Mouse (Mus musculus) stomach, embryonic 16.5 days (tissue): ENCODE measurements around the gene Cgnl1. TPM values are rescaled to one million over a fixed set of nuclear protein-coding genes. Genes with fewer than 3 reads are reported as not detected.
"Not testable (repeated sequence)": the region's sequence is repeated elsewhere in the genome, so short reads cannot be mapped to it uniquely, and the experiment has no call there.

Experiments
- ATAC-seq: fragments of 200-750 bp; cut with Nextera tagmentation; 2 replicates; pipeline ENCODE4 v1.8.0; 2017; ENCODE audit warnings: moderate number of reproducible peaks, moderate TSS enrichment; ENCODE audit not compliant: insufficient read depth, low FRiP score
- H3K27ac ChIP-seq: fragments of 300-500 bp; sonication (generic); 2 replicates; pipeline ENCODE4 v1.5.1; 2014; ENCODE audit warnings: low read length
- H3K27me3 ChIP-seq: fragments of 300-500 bp; sonication (generic); 2 replicates; pipeline ENCODE4 v1.6.1; 2014; ENCODE audit warnings: low read length, control low read depth, mixed read lengths; ENCODE audit not compliant: control insufficient read depth, insufficient read depth
- H3K36me3 ChIP-seq: fragments of 300-500 bp; sonication (generic); 2 replicates; pipeline ENCODE4 v1.6.1; 2014; ENCODE audit warnings: low read length; ENCODE audit not compliant: control insufficient read depth, insufficient read depth
- H3K4me1 ChIP-seq: fragments of 300-500 bp; sonication (generic); 2 replicates; pipeline ENCODE4 v1.6.1; 2014; ENCODE audit warnings: low read length, control low read depth, mixed read lengths; ENCODE audit not compliant: control insufficient read depth, insufficient read depth
- H3K4me2 ChIP-seq: fragments of 300-500 bp; sonication (generic); 2 replicates; pipeline ENCODE4 v1.6.1; 2014; ENCODE audit warnings: low read depth, low read length, mixed read lengths
- H3K4me3 ChIP-seq: fragments of 300-500 bp; sonication (generic); replicated peaks from 2 replicates; pipeline ENCODE4 v1.5.1; 2014; ENCODE audit warnings: mild to moderate bottlenecking, low read length
- H3K9ac ChIP-seq: fragments of 300-500 bp; sonication (generic); 2 replicates; pipeline ENCODE4 v1.6.1; 2014; ENCODE audit warnings: low read length
- H3K9me3 ChIP-seq: fragments of 300-500 bp; sonication (generic); replicated peaks from 2 replicates; pipeline ENCODE4 v1.6.1; 2016; ENCODE audit warnings: low read length, control low read depth; ENCODE audit not compliant: control insufficient read depth
- WGBS: fragments of 180-500 bp; shearing (Covaris S2); extraction: QIAGEN DNeasy Blood & Tissue Kit; methylation state at CpG from one replicate; pipeline ENCODE4 v1.1.7; 2014; 5-methylcytosine and 5-hydroxymethylcytosine counted together
- polyA plus RNA-seq: library from polyadenylated mRNA; unstranded; fragments of >200 nt; fragmentation: Nextera tagmentation; extraction: Ambion mirVana; gene quantifications from 2 replicates; pipeline ENCODE4 v1.2.1, GENCODE M21; 2015

The Cgnl1 gene
- polyA plus RNA-seq, 1 experiment from 2014 or later, result 9.4 TPM

DNA sequence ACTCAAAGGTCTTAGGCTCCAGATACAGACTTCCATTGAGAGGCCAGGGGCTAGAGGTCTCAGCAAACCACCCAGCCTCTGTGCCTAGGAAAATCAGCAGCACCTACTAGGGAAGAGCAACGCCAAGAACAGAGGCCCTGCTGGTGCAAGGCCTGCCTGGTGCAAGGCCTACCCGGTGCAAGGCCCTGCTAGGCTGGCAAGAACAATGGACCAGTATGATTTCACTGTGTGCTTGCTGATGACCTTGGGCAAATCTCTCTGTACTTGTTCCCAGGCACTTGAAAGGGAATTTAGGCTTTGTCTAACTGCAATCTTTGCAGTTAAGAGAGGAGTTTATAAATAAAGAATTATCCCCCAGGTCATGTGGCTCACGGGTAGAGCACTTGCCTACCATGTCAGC, 148.8 kb downstream of the Cgnl1 start:
- no peak overlapping the region for H3K4me3 ChIP-seq
- no peak overlapping the region for H3K4me2 ChIP-seq
- no peak overlapping the region for H3K27ac ChIP-seq
- WGBS, result 70% methylated on average over 3 of the region's 3 CpGs
- no peak overlapping the region for H3K9ac ChIP-seq
- peaks cover 2% of the 10 kb centered on the region; the same call in 1 of the 2 replicates for H3K4me1 ChIP-seq
- no peaks in the 10 kb centered on the region for H3K9me3 ChIP-seq
- H3K27me3 ChIP-seq, result no peaks in the 10 kb centered on the region
- no peak for ATAC-seq
- no peaks in the 10 kb centered on the region for H3K36me3 ChIP-seq

DNA sequence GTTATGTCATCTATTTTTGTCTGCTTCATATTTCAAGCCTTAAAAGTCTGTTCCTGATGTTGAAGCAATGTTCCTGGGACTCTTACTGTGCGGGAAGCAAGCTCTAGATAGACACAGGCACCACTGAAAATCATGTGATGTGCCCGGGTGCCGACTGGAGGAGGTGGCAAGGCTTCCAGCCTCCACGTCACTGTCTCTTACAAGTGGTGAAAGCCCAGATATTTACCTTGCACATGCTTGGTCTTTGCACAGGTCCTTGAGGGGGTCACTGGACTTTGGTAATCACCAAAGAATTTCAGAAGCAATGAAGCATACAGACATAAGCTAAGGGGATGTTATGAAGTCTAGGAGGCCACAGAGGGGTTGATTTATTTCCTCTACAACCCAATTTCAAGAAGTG, 149.4 kb downstream of the Cgnl1 start:
- Histone ChIP-seq H3K36me3 (no peaks in the 10 kb centered on the region), H3K27me3 (no peaks in the 10 kb centered on the region), H3K9ac (no peak overlapping the region), H3K27ac (no peak overlapping the region), H3K4me2 (no peak overlapping the region), H3K9me3 (no peaks in the 10 kb centered on the region), H3K4me1 (peaks cover 2% of the 10 kb centered on the region; the same call in 1 of the 2 replicates), H3K4me3 (no peak overlapping the region)
- 82% methylated on average over 4 of the region's 4 CpGs for WGBS
- ATAC-seq, result no peak

DNA sequence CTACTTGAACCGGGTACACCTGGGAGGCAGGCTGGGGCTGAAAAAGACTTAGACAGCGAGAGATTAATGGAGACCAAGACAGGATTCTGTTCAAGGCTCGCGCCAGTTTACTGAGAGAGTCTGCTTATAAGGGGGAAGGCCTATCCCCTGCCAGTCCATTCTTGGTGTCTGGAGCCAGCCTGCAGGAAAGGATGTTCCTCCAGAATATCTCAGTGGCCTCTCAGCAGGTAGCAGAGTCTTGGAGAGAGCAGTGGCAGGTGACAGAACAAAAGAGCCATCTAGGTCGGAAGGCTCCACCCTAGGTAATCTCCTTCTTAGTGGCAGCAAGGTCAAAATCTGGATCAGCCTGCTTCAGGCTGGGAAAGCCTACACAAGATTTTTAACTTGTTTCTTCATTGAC, 151.3 kb downstream of the Cgnl1 start:
- not testable (repeated sequence) for H3K9me3 ChIP-seq, H3K4me1 ChIP-seq, H3K36me3 ChIP-seq, H3K9ac ChIP-seq, H3K27me3 ChIP-seq, H3K27ac ChIP-seq, H3K4me3 ChIP-seq, ATAC-seq, H3K4me2 ChIP-seq
- WGBS, result 80% methylated on average over 5 of the region's 5 CpGs

DNA sequence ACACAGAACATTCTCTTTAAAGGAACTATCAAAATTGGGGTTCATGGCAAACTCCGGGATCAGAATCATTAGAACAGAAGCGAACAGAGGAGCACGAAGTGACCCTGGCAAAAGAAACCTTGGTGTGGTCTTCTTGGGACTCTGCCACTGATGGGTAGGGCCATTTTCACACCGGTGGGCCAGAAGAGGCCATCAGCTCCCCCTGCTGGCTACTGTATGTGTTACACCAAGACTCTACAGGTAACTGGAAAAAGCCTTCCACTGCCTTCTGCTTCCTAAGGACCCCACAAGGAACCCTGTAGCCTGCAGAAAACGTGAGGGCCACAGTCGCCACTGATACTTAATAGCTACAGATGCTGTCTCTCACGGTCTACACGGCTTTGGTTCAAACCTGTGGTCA, 154.0 kb downstream of the Cgnl1 start:
- H3K4me3 ChIP-seq, result no peak overlapping the region
- H3K4me1 ChIP-seq, result no peaks in the 10 kb centered on the region
- ATAC-seq, result no peak
- no peak overlapping the region for H3K9ac ChIP-seq
- 53% methylated on average over 8 of the region's 8 CpGs for WGBS
- H3K4me2 ChIP-seq, result no peak overlapping the region
- no peaks in the 10 kb centered on the region for H3K36me3 ChIP-seq
- no peaks in the 10 kb centered on the region for H3K27me3 ChIP-seq
- H3K27ac ChIP-seq, result no peak overlapping the region
- no peaks in the 10 kb centered on the region for H3K9me3 ChIP-seq

DNA sequence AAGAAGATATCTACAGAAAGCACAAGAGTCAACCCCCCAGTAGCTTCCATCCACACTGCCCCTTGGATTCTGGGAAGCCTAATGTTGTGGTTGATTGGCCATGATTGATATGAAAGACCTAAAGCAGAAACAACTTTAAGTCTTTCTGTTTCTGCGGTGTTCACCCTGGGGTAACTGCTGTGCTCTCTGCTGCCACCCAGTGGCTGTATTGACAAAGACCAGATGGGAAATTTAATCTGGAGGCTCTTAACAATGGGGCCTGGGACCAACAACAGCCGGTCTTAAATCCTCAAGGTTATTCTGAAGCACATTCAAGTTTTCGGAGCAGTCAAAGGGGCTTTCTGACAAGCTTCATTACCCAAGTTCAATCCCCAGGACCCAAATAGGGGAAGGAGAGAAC, 155.2 kb downstream of the Cgnl1 start:
- 9% methylated on average over 3 of the region's 3 CpGs for WGBS
- peak; percentile 53; the same call in 1 of the 2 replicates for ATAC-seq
- H3K27ac ChIP-seq, result no peak overlapping the region
- no peak overlapping the region for H3K4me3 ChIP-seq
- no peaks in the 10 kb centered on the region for H3K27me3 ChIP-seq
- H3K9ac ChIP-seq, result no peak overlapping the region
- H3K9me3 ChIP-seq, result no peaks in the 10 kb centered on the region
- H3K36me3 ChIP-seq, result no peaks in the 10 kb centered on the region
- H3K4me1 ChIP-seq, result no peaks in the 10 kb centered on the region
- no peak overlapping the region for H3K4me2 ChIP-seq

DNA sequence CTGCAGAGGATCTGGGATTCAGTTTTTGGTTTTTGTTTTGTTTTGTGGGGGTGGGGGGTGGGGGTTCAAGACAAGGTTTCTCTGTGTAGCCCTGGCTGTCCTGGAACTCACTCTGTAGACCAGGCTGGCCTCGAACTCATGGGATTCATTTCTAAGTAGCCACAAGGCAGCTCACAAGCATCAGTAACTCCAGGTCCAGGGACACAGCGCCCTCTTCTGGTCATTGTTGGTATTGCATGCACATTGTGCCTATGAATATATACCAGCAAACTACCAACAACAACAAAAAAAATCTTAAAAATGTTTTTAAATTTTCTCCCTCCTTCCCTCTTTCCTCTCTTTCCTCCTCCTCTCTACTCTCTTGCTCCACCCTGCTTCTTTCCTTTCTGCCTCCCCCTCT, 156.8 kb downstream of the Cgnl1 start:
- no peak for ATAC-seq
- WGBS, result 24% methylated on average over 2 of the region's 2 CpGs

DNA sequence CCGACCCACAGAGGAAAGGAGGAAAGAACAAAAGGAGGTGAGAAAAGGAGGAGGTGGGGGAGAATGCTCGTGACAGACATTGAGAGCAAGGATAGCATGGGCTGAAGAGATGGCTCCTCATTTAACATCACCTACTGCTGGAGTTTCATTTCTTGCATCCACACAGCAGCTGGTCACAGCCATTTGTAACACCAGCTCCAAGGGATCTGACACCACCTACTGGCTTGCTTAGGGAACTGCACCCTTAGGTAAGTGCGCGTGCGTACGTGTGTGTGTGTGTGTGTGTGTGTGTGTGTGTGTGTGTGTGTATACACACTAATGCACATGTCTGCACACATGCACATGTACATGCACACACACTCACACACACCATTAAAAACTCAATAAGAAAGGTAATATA, 158.4 kb downstream of the Cgnl1 start:
- no peak for ATAC-seq
- Histone ChIP-seq H3K4me3 (no peak overlapping the region), H3K4me2 (no peak overlapping the region), H3K36me3 (no peaks in the 10 kb centered on the region), H3K27ac (no peak overlapping the region), H3K9ac (no peak overlapping the region), H3K4me1 (no peaks in the 10 kb centered on the region), H3K27me3 (no peaks in the 10 kb centered on the region), H3K9me3 (no peaks in the 10 kb centered on the region)
- 88% methylated on average over 6 of the region's 6 CpGs for WGBS

More for the DNA sequence above, 156.8 kb downstream of the Cgnl1 start:
- Histone ChIP-seq H3K4me3 (no peak overlapping the region), H3K9ac (no peak overlapping the region), H3K9me3 (no peaks in the 10 kb centered on the region), H3K27ac (no peak overlapping the region), H3K36me3 (no peaks in the 10 kb centered on the region), H3K4me2 (no peak overlapping the region), H3K4me1 (no peaks in the 10 kb centered on the region), H3K27me3 (no peaks in the 10 kb centered on the region)

DNA sequence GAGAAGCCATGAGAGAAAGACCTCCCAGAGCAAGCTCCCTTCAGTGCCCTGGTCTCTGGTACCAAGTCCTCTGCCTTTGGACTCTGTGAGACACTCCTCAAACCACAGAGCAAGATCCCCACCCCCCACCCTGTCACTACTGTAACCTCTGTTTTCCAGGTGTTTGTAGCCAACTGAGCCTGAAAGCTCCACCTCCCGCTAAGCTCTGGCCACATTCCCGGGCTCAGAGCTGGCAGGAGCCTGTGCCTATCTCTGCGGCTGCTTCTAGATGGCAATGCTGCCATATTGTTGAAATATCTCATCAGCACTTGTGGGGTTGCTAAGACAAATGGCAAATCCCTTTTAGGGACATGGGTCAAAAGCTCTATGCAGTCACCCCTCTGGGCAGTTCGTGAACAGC, 159.5 kb downstream of the Cgnl1 start:
- H3K9ac ChIP-seq, result no peak overlapping the region
- no peak overlapping the region for H3K27ac ChIP-seq
- 78% methylated on average over 4 of the region's 4 CpGs for WGBS
- no peaks in the 10 kb centered on the region for H3K4me1 ChIP-seq
- H3K4me2 ChIP-seq, result no peak overlapping the region
- H3K9me3 ChIP-seq, result no peaks in the 10 kb centered on the region
- ATAC-seq, result no peak
- H3K27me3 ChIP-seq, result no peaks in the 10 kb centered on the region
- no peak overlapping the region for H3K4me3 ChIP-seq
- no peaks in the 10 kb centered on the region for H3K36me3 ChIP-seq

DNA sequence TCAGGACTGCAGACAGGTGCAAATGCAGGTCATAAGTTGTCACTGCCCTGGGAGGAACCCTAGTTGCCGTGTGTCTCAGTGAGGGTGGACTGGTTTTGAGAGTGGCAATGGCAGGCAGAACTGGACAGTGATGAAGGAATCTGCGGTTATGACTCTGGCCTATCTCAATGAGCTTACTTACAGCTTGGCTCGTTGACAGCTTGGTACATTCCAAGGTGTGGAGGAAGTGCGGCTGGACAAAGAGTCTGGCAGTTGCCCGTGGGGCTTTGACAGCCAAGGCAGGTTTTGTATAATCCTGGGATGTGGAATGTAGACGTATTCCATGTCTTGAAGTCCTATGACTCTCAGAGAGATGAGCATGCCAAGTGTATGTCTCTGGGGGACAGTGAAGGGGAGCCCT, 162.4 kb downstream of the Cgnl1 start:
- Histone ChIP-seq H3K4me3 (no peak overlapping the region), H3K36me3 (no peaks in the 10 kb centered on the region), H3K4me2 (no peak overlapping the region), H3K27ac (no peak overlapping the region), H3K27me3 (no peaks in the 10 kb centered on the region), H3K4me1 (no peaks in the 10 kb centered on the region), H3K9me3 (no peaks in the 10 kb centered on the region), H3K9ac (no peak overlapping the region)
- 50% methylated on average over 6 of the region's 6 CpGs for WGBS
- ATAC-seq, result no peak
